Mouse (Mus musculus): ENCODE measurements around the gene Rnf167. TPM values are rescaled to one million over a fixed set of nuclear protein-coding genes. Genes with fewer than 3 reads are reported as not detected.

The Rnf167 gene
- polyA plus RNA-seq, 1 experiment = 265 TPM

GRCm38 (mm10) chr11:70668335-70668770 is 21.3 kb downstream of the Rnf167 start:
- peak overlapping the region; percentile 84 for H3K4me3 ChIP-seq (replicated peaks; ENCODE audit: control insufficient read depth, low read depth, low read length)
- no peaks in the 10 kb centered on the region; the same call in 1 of the 2 replicates for H3K4me1 ChIP-seq (ENCODE audit: control insufficient read depth, insufficient read depth, low read length)
- TF ChIP-seq POLR2A (IDR thresholded peaks at IDR 0.05; ENCODE audit: borderline replicate concordance, control insufficient read depth, low read depth, low read length) = no peak
- no peak for TF ChIP-seq CTCF (IDR thresholded peaks at IDR 0.05; ENCODE audit: control insufficient read depth, insufficient read depth, low read length)
- H3K27ac ChIP-seq (ENCODE audit: control insufficient read depth, insufficient read depth, low read depth, low read length, poor library complexity) = peak overlapping the region; percentile 68
- WGBS = under 1% methylated on average over 15 of the region's 15 CpGs

- TF ChIP-seq CTCF (IDR thresholded peaks at IDR 0.05; ENCODE audit: control insufficient read depth, insufficient read depth, low read length) (peak; percentile 21; the same call in 1 of the 2 replicates), POLR2A (IDR thresholded peaks at IDR 0.05; ENCODE audit: borderline replicate concordance, control insufficient read depth, low read depth, low read length) (peak; percentile 78; the same call in 1 of the 2 replicates)
- no peaks in the 10 kb centered on the region; the same call in 1 of the 2 replicates for H3K4me1 ChIP-seq (ENCODE audit: control insufficient read depth, insufficient read depth, low read length)
- WGBS = under 1% methylated on average over 44 of the region's 44 CpGs
These were observed 21.9 kb downstream of the Rnf167 start, which contains the start of gene Spag7 for GRCm38 (mm10) chr11:70668771-70669505. Gene Spag7 (minus strand): TSS chr11:70669416.

GRCm38 (mm10) chr11:70669582-70670345 is 22.7 kb downstream of the Rnf167 start:
- Histone ChIP-seq H3K4me3 (replicated peaks; ENCODE audit: control insufficient read depth, low read depth, low read length) (peak overlapping the region; percentile 84), H3K4me1 (ENCODE audit: control insufficient read depth, insufficient read depth, low read length) (no peaks in the 10 kb centered on the region; the same call in 1 of the 2 replicates), H3K27ac (ENCODE audit: control insufficient read depth, insufficient read depth, low read depth, low read length, poor library complexity) (peak overlapping the region; percentile 95)
- TF ChIP-seq POLR2A (IDR thresholded peaks at IDR 0.05; ENCODE audit: borderline replicate concordance, control insufficient read depth, low read depth, low read length) (no peak), CTCF (IDR thresholded peaks at IDR 0.05; ENCODE audit: control insufficient read depth, insufficient read depth, low read length) (peak; percentile 23; the same call in 1 of the 2 replicates)
- under 1% methylated on average over 31 of the region's 31 CpGs for WGBS

More at GRCm38 (mm10) chr11:70668771-70669505, 21.9 kb downstream of the Rnf167 start, which contains the start of gene Spag7:
- Histone ChIP-seq H3K4me3 (replicated peaks; ENCODE audit: control insufficient read depth, low read depth, low read length) (peak within 1 kb of the TSS; percentile 84), H3K27ac (ENCODE audit: control insufficient read depth, insufficient read depth, low read depth, low read length, poor library complexity) (peak within 1 kb of the TSS; percentile 95)

- Histone ChIP-seq H3K27ac (ENCODE audit: control insufficient read depth, insufficient read depth, low read depth, low read length, poor library complexity) (no peak overlapping the region), H3K4me3 (replicated peaks; ENCODE audit: control insufficient read depth, low read depth, low read length) (no peak overlapping the region), H3K4me1 (ENCODE audit: control insufficient read depth, insufficient read depth, low read length) (no peaks in the 10 kb centered on the region; the same call in 1 of the 2 replicates)
- TF ChIP-seq POLR2A (IDR thresholded peaks at IDR 0.05; ENCODE audit: borderline replicate concordance, control insufficient read depth, low read depth, low read length) (no peak), CTCF (IDR thresholded peaks at IDR 0.05; ENCODE audit: control insufficient read depth, insufficient read depth, low read length) (no peak)
- 80% methylated on average over 14 of the region's 14 CpGs for WGBS
These were observed 23.4 kb downstream of the Rnf167 start for GRCm38 (mm10) chr11:70670483-70670882.

GRCm38 (mm10) chr11:70671333-70672047 is 24.5 kb downstream of the Rnf167 start:
- Histone ChIP-seq H3K4me1 (ENCODE audit: control insufficient read depth, insufficient read depth, low read length) (no peaks in the 10 kb centered on the region; the same call in 1 of the 2 replicates), H3K27ac (ENCODE audit: control insufficient read depth, insufficient read depth, low read depth, low read length, poor library complexity) (no peak overlapping the region), H3K4me3 (replicated peaks; ENCODE audit: control insufficient read depth, low read depth, low read length) (no peak overlapping the region)
- WGBS = 86% methylated on average over 16 of the region's 16 CpGs
- no peak for TF ChIP-seq CTCF (IDR thresholded peaks at IDR 0.05; ENCODE audit: control insufficient read depth, insufficient read depth, low read length)
- no peak for TF ChIP-seq POLR2A (IDR thresholded peaks at IDR 0.05; ENCODE audit: borderline replicate concordance, control insufficient read depth, low read depth, low read length)

GRCm38 (mm10) chr11:70674014-70674413 is 27.0 kb downstream of the Rnf167 start:
- Histone ChIP-seq H3K4me3 (replicated peaks; ENCODE audit: control insufficient read depth, low read depth, low read length) (no peak overlapping the region), H3K27ac (ENCODE audit: control insufficient read depth, insufficient read depth, low read depth, low read length, poor library complexity) (no peak overlapping the region), H3K4me1 (ENCODE audit: control insufficient read depth, insufficient read depth, low read length) (no peaks in the 10 kb centered on the region)
- TF ChIP-seq POLR2A (IDR thresholded peaks at IDR 0.05; ENCODE audit: borderline replicate concordance, control insufficient read depth, low read depth, low read length) (no peak), CTCF (IDR thresholded peaks at IDR 0.05; ENCODE audit: control insufficient read depth, insufficient read depth, low read length) (no peak)
- 89% methylated on average over 6 of the region's 6 CpGs for WGBS

- Histone ChIP-seq H3K27ac (ENCODE audit: control insufficient read depth, insufficient read depth, low read depth, low read length, poor library complexity) (no peak overlapping the region), H3K4me1 (ENCODE audit: control insufficient read depth, insufficient read depth, low read length) (peaks cover 4% of the 10 kb centered on the region; the same call in 1 of the 2 replicates), H3K4me3 (replicated peaks; ENCODE audit: control insufficient read depth, low read depth, low read length) (no peak overlapping the region)
- 31% methylated on average over 11 of the region's 11 CpGs for WGBS
- TF ChIP-seq POLR2A (IDR thresholded peaks at IDR 0.05; ENCODE audit: borderline replicate concordance, control insufficient read depth, low read depth, low read length) = no peak
- TF ChIP-seq CTCF (IDR thresholded peaks at IDR 0.05; ENCODE audit: control insufficient read depth, insufficient read depth, low read length) = no peak
These were observed 27.5 kb downstream of the Rnf167 start for GRCm38 (mm10) chr11:70674501-70674900.

Data from bone marrow, adult 2 months (tissue).